Mouse (Mus musculus) testis, postnatal 14 days (tissue): ENCODE results near the gene Ralbp1.

Source experiments
- DNase-seq: peaks from one replicate; pipeline ENCODE4 v3.0.0; 2021; ENCODE audit warnings: low spot score

Ralbp1 gene

DNA sequence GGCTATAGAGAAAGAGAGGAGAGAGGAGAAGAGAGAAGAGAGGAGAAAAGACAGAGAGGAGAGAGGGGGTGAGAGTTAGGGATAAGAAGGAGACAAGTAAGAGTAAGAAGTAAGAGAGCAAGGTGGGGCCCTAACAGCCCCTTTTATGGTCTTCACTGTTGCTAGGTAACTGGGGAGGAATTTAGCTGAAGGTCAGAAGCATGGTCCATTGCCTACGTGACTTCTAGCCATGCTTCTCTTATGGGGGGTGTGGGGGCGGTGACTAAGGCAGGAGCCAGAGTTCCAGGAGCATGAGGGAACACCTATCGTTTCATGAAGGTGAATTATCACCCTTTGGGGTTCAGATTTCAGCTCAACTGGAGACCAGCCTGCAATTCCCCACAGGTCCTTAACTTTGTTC lies 10.4 kb upstream of the Ralbp1 start:
- DNase-seq, result no peak

DNA sequence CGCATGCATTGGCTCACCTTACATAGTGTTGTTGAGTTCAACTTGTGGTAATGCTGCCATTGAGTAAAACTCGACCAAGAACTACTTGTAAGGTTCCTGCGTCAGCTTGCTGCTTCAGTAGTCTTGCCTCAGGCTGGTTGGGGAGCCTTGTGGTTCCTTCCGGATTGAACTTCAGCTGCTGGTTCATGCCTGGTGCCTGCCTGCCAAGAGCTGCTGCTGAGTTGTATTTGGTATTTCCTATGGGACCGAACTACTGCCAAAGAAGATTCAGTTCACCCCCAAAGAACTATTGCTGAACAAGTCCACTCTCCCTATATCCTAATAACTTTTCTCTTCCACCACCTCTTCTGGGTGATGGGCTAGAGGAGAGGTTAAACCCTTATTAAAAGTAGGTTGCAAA lies 3.9 kb upstream of the Ralbp1 start:
- DNase-seq, result no peak

DNA sequence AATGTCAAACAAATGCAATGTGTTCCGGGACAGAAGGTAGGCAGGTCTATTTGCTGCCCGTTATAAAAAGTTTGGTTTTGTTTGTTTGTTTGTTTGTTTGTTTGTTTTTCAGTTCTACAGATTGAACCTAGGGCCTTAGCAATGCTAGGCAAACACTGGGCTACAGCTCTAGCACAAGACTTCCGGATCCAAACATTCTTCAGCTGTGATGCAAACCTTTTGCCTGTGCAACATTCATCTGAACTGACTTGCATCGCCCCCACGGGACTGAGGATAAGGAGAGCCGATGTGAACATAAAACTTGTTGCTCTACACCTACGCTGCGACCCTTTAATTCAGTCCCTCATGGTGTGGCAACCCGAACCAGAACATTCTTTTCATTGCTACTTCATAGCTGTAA lies 973 bp upstream of the Ralbp1 start:
- no peak for DNase-seq

DNA sequence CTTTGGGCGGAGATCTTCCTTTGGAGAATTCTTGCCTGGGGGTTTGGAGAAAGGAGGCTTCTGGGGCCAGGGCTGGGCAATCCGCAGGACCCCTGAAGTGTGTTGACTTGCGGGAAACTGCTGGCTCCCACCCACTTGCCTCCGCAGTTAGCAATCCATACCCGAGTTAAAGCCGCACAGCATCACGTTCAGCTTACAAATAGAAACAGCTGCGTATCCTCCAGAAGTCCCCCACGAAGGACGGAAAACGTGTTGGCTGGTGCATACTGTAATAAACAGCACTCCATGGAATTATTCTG lies 251 bp downstream of the Ralbp1 start:
- no peak for DNase-seq

DNA sequence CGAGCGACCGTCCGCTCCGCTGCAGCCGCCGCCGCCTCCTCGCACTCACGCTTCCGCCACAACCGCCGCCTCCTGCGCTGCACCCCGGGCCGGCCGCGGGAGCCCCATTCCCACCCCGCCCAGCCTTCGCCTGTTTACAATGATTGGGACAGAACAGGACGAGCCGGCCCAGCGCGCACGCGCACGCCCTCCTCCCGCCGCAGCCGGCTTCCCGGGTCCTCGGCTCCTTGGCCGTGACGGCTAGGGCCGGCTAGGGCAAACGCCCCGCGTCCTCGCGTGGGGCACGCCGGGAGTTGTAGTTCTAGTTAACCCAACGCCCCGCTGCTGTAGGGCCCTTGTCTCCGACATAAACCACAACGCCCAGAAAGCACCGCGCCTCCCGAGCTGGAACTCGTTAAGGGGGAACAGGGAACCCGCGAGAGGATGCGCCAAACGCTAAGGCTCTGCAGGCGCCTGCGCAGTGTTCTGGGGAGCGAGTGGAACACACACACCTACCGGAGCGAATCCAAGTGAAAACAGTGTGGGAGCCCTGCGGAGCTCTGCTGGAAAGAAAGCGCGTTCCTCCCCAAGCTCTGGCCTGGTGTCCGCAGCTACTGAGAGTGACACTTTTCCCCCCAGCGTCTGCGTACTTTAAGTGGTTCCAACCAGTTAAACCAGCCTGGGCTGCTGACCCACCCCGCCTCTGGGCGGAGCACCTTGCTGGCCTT lies 754 bp downstream of the Ralbp1 start:
- DNase-seq, result peak; percentile 99

DNA sequence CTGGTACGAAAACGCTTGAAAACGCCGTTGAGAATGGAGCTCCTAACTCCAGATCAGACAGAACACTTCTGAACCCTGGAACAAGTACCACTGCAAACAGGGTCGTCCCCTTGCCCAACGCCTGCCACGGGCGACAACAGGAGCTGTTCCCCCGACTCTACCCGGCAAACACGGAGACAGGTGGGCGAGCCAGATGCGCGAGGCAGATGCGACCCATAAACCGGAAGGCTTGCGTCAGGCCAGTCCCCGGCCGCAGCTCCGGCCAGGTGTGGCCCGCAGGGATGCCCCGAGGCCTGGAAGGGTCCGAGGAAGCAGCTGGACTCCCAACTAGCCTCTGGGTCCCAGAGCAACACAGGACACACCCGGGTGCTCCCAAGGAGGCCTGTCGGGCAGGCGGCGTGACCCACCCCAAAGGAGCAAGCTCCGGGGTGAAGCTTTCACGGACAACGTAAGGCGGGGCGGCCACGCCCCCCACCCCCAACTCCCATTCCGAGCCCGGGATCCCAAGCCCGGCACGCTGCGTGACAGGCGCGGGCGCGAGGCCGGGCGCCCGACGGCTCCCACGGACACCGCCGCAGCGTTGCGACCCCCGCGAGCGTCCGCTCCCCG lies 1.4 kb downstream of the Ralbp1 start:
- peak; percentile 80 for DNase-seq

DNA sequence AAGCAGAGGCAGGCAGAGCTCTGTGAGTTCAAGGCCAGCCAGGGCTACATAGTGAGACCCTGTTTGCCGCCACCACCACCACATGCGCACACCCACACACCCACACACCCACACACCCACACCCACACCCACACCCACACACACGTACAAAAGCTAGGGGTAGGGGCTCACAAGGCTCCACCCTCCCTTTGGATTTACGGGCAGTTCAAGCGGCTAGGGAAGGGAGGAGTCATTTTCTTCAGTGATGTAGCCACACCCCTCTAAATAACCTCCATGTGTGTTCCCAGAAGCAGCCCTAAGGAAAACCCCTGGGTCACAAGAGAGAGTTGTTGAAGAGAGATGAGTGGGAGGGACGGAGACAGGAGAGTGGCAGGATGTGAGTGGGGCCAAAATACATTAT lies 8.6 kb downstream of the Ralbp1 start:
- DNase-seq, result no peak

DNA sequence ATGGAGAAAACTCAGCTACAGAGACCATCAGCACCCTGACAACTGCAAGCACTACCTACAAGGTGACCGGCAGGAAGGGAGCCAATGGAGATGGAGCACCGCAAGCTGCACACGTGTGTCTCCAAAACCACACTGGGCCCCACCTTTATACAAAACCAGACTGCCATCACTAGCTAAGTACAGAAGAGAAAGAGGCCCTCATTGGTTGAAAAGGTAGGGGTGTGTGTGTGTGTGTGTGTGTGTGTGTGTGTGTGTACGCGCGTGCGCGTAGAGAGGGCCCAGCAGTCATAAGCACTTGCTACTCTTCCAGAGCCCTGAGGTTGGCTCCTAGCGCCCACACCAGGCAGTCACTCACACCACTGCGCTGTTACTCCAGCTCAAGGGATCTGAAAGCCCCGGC lies 11.8 kb downstream of the Ralbp1 start:
- DNase-seq, result no peak

DNA sequence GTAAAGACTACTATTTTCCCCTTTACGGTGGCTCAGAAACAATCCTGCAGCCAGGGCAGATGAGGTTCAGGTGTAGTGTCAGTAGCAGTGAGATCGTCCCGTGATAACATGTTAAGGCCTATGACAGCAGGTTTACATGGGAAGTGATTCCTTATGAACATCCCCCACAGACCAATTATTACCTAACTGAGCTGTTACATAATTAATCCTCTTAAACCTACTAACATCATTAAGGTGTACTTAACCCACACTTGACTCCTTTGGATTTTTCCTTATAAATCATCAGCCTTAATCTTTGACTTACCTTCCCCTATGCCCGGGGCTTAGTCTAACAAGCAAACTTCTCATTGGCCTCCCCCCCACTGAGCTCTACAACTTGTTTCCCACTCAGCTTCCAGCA lies 12.4 kb downstream of the Ralbp1 start:
- DNase-seq, result no peak

DNA sequence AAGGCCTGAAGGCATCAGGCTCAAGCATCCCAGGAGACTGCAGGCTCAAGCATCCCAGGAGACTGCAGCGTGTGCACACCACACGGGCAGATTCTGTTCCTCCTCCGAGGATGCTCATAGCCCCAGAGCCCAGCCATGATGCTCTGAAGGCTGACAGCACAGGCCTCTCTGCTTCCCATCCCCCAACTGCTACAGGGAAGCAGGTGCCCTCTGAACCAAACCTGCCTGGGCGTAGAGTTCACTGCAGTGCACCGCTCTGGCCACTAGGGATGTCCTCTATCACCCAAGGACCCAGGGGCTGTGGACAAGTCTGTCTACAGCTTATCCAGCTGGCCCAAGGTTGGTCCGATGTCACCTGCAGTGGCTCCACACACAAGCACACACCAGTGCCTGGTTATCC lies 12.9 kb downstream of the Ralbp1 start:
- no peak for DNase-seq

DNA sequence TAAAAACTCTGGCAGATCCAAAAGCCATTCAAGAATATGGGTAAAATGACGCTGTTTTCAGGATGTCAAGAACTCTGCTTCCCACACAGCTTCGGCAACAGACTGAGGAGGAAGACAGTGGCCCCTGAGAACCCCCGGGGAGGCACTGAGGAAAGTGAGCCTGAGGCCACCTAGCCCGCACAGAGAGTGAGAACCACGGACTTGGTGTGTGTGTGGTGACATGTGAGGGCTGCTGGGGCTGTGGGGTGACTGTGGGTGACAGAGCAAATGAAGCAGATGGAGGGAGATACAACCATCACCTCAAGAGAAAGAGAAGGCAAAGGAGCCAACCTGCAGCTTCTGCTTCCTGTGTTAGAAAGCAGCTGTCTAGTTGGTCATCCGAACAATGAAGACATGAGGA lies 13.5 kb downstream of the Ralbp1 start:
- no peak for DNase-seq

DNA sequence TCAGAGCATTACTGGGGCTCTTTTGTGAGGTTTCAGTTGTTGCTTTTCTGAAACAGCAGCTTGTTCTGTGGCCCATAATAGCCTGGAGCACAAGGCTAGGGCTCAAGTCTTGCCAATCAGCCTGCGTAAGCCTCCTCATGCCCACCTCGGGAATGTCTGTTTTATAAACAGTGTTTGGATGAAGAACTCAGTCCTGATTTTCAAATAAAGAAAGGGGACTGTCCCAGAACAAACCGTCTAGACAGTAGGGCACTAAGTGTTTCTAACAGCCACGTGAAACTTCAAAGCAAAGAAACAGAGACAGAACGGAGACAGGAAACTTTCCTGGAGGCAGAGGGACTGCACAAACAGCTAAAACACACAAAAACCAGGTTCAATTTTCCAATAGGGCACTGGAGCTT lies 14.0 kb downstream of the Ralbp1 start:
- no peak for DNase-seq

DNA sequence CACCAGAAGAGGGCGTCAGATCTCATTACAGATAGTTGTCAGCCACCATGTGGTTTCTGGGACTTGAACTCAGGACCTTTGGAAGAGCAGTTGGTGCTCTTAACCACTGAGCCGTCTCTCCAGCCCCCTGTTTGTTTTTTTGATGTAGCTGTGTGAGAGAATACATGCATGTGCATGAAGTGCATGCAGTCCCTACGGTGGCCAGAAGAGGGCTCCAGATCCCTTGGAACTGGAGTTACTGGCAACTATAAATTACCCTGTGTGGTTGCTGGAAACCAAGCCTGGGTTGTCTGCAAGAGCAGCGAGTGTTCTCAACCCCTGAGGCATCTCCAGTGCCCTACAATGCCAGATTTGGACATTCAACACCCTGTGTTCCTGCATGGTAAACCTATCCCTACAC lies 15.5 kb downstream of the Ralbp1 start:
- peak; percentile 60 for DNase-seq

DNA sequence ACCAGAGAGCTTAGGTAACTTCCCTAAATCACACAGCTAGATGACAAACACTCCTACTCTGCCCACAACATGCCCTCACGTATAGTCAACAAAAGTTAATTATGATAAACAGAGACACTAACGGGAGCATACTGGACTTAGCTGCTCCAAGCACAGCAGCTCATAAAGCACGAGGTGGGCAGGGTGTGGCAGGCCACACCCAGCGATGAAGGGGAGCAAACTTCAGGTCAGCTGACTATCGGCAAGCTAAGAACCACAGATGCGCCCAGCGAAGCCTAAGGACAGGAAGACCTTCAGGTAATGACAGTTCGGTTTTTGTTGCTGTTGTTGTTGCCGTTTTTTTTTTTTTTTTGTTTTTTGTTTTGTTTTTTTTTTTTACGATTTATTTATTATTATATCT lies 15.9 kb downstream of the Ralbp1 start:
- DNase-seq, result no peak

DNA sequence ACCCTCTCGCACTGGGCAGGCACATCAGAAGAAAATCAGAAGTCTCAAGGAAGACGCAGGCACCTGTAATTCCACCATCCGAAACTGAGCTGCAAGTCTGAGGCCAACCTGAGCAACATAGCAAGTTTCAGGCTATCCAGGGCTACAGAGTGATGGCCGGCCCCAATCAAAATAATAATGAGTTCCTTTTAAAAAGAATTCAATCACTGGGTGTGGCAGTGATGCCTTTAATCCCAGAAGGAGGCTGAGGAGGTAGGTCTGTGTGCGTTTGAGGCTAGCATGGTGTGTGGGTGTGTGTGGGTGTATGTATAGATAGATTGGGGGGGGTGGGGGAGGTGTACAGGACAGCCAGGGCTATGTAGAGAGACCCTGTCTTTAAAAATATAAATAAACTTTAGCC lies 17.6 kb downstream of the Ralbp1 start:
- DNase-seq, result no peak

DNA sequence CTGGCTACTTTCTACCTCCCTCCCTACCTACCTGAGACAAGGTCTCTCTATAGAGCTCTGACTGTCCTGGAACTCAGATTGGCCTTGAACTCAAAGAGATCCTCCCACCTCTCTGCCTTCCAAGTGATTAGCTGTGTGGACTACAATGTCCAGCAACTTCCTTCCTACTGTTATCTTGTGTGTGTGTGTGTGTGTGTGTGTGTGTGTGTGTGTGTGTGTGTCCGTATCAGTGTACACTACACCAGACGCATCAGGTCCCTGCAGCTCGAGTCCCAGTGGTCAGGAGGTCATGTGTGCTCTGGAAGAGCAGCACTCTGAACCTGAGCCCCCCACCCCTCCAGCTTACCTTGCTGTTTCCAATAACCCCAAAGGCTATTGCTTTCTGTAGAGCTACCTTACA lies 19.4 kb downstream of the Ralbp1 start:
- no peak for DNase-seq

DNA sequence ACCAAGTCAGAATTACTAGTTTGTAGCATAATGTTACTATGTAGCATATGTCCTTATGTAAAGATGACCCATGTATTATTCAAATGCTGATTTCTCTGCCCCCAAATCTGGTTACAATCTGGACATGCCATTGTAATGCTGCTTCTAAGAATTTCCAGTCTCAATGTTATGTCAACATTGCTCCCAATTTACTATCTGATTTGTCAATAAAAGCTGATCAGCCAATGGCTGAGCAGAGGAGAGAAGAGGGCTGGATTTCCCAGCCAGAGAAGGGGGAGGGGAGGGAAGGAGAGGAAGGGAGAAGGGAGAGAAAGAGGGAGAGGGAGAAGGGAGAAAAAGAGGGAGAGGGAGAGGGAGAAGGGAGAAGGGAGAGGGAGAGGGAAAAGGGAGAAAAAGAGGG lies 20.3 kb downstream of the Ralbp1 start:
- no peak for DNase-seq

DNA sequence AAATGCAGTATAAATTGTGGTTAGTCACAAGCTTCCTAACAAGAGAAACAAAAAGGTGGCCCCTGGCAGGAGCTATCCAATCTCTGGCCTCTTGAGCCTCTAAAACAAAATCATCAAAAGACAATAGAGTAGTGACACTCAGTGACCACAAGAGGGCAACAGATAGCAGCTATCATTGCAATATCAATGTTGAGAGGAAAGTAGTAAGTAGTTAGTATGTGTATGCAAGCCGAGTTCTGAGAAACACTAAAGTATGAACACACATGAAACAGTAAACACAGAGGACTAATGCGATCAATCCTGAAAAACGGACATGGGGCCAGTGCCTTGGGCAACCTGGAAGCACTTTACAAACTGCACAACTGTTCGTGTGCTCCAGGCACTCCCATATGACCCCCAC lies 20.9 kb downstream of the Ralbp1 start:
- no peak for DNase-seq

DNA sequence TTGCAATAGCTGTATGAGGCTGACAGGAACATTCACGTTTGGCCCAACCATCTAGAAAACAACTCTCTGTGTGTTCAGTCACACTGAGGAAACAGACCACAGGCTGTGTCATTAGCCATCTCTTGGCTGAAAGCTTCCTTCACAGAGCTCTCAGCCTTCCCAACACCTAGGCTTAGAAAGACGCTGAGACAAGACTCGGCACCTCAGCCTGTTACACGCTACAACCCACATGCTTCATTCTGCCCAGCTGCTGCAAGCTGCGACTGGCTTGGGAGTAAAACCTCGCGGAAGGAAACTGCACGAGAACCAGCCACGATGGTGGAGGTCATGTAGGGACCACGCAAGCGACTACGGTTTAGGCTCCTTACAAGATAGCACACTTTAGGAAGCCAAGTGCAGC lies 21.8 kb downstream of the Ralbp1 start:
- no peak for DNase-seq

DNA sequence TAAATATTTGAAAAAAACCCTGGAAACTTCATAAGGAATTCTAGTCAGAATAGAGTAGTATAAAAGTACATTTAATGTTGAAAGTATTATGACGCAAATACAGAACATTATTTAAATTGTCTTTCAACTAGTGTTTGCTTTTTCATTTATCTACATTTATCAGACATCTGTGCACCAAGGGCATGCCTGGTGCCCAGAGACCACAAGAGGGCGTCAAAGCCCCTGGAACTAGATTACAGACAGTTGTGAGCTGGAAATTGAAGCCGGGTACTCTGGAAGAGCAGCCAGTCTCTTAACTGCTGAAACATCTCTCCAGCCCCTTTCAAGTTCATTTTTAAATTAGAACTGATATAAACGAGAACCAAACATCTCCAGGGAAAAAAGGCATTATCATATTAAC lies 23.0 kb downstream of the Ralbp1 start:
- DNase-seq, result no peak

DNA sequence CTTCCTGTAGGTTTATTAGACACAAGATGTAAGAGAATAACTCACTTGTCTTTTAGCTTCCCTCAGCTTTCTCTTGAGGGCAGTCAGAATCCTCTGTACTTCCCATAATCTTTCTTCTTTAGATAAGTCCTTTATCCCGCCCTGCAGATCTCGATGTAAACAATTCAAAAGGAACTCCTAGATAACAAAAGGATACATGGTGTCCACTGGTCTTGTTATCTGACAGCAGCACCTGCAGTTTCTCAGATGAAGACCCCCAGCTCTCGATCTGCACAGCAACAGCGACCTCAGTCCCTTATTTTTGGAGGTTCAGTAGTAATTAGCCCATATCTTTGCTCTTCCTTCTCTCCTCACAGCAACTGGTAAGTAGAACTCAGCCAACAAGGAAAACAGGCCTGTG lies 28.0 kb downstream of the Ralbp1 start:
- no peak for DNase-seq

DNA sequence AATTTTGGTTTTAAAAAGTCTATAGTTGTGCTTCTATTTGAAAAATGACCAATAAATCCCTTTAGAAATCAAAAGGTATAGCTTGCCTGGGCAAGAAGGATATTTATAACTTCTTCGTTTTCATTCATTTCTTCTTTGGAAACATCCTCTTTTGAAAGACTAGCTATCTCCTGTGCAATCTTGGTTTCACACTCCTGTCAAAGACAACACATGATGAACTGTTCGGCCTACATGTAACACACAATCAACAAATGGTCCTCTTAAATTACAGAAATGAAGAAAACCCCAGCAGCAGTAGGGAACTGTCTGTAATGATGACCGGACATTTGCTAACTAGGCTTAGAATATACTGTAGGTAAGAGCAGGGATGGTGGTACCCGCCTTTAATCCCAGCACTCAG lies 31.6 kb downstream of the Ralbp1 start:
- DNase-seq, result no peak

DNA sequence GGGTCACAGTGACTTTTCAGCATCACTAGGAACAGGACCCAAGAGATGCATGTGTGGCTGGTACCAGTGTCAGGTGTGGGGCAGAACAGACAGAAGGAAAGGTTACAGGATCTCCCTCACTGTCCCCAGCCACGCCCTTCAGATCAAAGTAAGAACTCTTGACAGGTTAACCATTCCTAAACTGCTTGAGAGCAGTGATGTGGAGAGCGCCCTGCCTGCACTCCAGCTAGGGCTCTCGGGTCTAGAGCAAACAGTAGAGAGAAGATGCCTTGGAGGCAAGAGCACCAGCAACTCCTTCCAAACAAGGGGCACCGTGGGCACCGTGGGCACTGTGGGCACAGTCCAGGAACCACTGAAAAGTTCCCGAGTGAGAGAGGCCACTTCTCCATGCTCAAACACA lies 32.3 kb downstream of the Ralbp1 start:
- no peak for DNase-seq

DNA sequence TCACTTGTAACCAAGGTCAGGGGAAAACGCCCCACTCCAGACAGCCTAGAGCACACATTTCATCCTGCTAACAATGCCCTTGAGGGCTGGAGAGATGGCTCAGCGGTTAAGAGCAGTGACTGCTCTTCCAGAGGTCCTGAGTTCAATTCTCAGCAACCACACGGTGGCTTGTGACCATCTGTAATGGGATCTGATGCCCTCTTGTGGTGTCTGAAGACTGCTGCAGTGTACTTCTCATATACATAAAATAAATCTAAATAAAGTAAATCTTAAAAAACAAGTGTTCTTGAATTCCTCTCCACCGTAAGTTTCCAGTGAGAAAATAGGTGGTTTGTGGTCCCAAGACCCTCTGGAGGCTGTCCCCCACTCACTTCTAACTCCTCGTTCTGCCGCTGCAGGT lies 33.8 kb downstream of the Ralbp1 start:
- no peak for DNase-seq

DNA sequence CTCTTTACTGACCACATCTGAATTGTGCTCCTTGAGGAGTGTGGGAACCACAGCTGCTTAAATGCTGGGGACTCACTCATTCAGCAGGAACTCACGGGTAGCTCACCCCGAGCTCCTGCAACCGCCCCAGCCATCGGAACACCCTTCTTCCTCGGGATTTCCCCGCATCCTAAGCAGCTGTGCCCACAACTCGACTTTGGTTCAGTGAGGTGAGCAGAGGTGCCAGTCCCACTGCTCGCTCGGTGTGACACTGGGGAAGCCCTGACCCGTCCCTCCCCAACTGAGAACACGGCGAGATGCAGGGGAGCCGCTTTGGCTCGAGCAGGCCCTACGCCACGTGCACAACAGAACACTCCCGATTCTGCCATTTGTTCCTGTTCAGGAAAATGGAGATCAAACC lies 35.1 kb downstream of the Ralbp1 start:
- DNase-seq, result no peak
